Comparison of ENCODE assay signal across 9 mouse cellular contexts in the genomic region with DNA sequence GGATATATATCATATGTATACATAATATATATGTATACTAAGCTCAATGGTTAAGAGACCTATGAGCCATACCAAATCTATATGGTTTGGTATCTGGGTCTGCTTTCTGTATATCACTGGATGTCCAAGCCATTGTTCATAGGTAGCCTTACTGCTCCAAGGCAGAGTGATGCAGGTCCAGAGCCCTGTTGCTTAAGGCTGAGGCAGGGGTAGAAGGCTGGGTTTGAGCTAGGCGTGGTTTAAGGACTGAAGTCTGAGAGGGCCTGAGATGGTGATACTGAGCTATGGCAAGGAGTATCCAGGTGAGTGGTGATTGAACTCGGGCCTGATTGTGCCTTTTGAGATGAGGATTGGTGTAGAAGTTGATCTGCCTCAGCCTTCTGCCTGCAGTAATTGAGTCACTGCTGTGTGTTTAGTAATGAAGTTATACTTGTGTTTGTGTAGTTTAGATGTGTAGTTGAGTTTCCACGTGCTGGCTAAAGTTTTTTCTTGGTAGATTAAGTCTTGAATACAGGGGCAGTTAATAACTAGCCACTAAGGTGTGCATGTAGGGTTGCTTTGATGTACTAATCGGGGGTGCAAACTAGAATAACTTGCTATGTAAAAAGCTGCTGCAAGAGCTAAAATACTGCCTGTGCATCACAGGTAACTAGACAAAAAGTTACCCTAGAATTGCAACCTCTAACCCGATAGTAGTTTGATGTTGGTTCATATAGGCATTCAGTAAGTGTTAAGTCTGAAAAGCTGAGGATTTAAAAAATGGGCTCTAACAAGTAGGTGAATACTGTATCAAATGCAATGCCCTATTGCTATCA. TPM values are rescaled to one million over a fixed set of nuclear protein-coding genes. Genes with fewer than 3 reads are reported as not detected.
DNase-seq lines count a peak whose midpoint lies in the region; ATAC-seq and TF ChIP-seq lines count a peak whose summit lies in the region.
"Had no signal": no experiment of that assay in that cellular context is flagged by ENCODE, and none has a peak within 500 bp of the region (broad histone marks: within the 10 kb centered on the region; RNA-seq: fewer than 3 reads in every experiment).

No protein-coding gene starts in this region.

- no peak for ATAC-seq in neural tube, embryonic 12.5 days (ENCODE audit: low FRiP score, low read depth)
- ATAC-seq in limb, embryonic 14.5 days (ENCODE audit: low FRiP score, low read depth): no peak

- peaks cover 37% of the 10 kb centered on the region for H3K4me1 ChIP-seq in neural tube, embryonic 12.5 days
- H3K4me1 ChIP-seq in limb, embryonic 14.5 days (ENCODE audit: control insufficient read depth, insufficient read depth, low read length): peaks cover 10% of the 10 kb centered on the region

- no peaks in the 10 kb centered on the region for H3K9me3 ChIP-seq in neural tube, embryonic 12.5 days
- no peaks in the 10 kb centered on the region for H3K9me3 ChIP-seq in limb, embryonic 14.5 days (ENCODE audit: control insufficient read depth, low read length)

- H3K27ac ChIP-seq in neural tube, embryonic 12.5 days: no peak overlapping the region
- H3K27ac ChIP-seq in limb, embryonic 14.5 days (replicated peaks; ENCODE audit: low read depth, low read length): 0 out of 2 replicates have a peak overlapping the region, but pooled peaks have one; percentile 30

- peak; percentile 20 for DNase-seq in embryo, embryonic 10 days (ENCODE audit: low spot score)
- no peak for DNase-seq in embryo, embryonic 11 days
- no peak for DNase-seq in neural tube, embryonic 10.5 days (ENCODE audit: extremely low spot score, low spot score)
- DNase-seq in limb, embryonic 14.5 days (ENCODE audit: low spot score): no peak
- no peak for DNase-seq in right cerebral cortex, postnatal 36 days (ENCODE audit: low spot score in 2 of 2)
- no peak for DNase-seq in spleen, adult 12 weeks (ENCODE audit: low spot score)
- DNase-seq in kidney, adult 11 months: no peak
- DNase-seq: B cell, adult 2 months had no signal

- peak overlapping the region; percentile 81 for H3K4me2 ChIP-seq in neural tube, embryonic 12.5 days (replicated peaks)
- H3K4me2 ChIP-seq in limb, embryonic 14.5 days (replicated peaks; ENCODE audit: low read depth, low read length, severe bottlenecking): peak overlapping the region; percentile 82; the same call in 1 of the 2 replicates

- 38% methylated on average over 5 of the region's 5 CpGs for WGBS in neural tube, embryonic 12.5 days
- 48% methylated on average over 5 of the region's 5 CpGs for WGBS in limb, embryonic 14.5 days

- H3K36me3 ChIP-seq in neural tube, embryonic 12.5 days: peaks cover 36% of the 10 kb centered on the region
- peaks cover 43% of the 10 kb centered on the region for H3K36me3 ChIP-seq in limb, embryonic 14.5 days (ENCODE audit: control insufficient read depth, insufficient read depth, low read length)

- no peaks in the 10 kb centered on the region for H3K27me3 ChIP-seq in neural tube, embryonic 12.5 days (replicated peaks)
- no peaks in the 10 kb centered on the region for H3K27me3 ChIP-seq in limb, embryonic 14.5 days (ENCODE audit: control insufficient read depth, insufficient read depth, low read length)

- no peak for TF ChIP-seq POLR2A in limb, embryonic 14.5 days (IDR thresholded peaks at IDR 0.05; ENCODE audit: borderline replicate concordance, extremely low read depth, insufficient read depth, insufficient read length)

- H3K9ac ChIP-seq in neural tube, embryonic 12.5 days: no peak overlapping the region
- H3K9ac ChIP-seq in limb, embryonic 14.5 days (ENCODE audit: low read depth, low read length, severe bottlenecking): no peak overlapping the region

- H3K4me3 ChIP-seq in neural tube, embryonic 12.5 days: no peak overlapping the region
- peak overlapping the region; percentile 96 for H3K4me3 ChIP-seq in limb, embryonic 14.5 days (replicated peaks; ENCODE audit: low read length)

RNA-seq across cellular contexts. Expression of gene Gcn1l1, which starts 1.1 kb away (rescaled TPM):
- 47.1 and 51.9 TPM in 2 replicates for polyA plus RNA-seq in neural tube, embryonic 12.5 days (2016; fragmentation: Nextera tagmentation; extraction: Ambion mirVana)
- 47.0 and 59.2 TPM in 2 replicates for polyA plus RNA-seq in limb, embryonic 14.5 days (2012; rRNA removed)
- polyA plus RNA-seq in limb, embryonic 14.5 days (2014; fragmentation: Nextera tagmentation; extraction: Ambion mirVana): 42.8 and 49.7 TPM in 2 replicates

RNA-seq across cellular contexts. Expression of gene Rplp0, which starts 4.7 kb away (rescaled TPM):
- polyA plus RNA-seq in neural tube, embryonic 12.5 days (2016; fragmentation: Nextera tagmentation; extraction: Ambion mirVana): 843 and 890 TPM in 2 replicates
- 3,411 and 4,152 TPM in 2 replicates for polyA plus RNA-seq in limb, embryonic 14.5 days (2012; rRNA removed)
- 2,030 and 2,068 TPM in 2 replicates for polyA plus RNA-seq in limb, embryonic 14.5 days (2014; fragmentation: Nextera tagmentation; extraction: Ambion mirVana)

RNA-seq across cellular contexts. Expression of gene Pxn, which starts 57.5 kb away (rescaled TPM):
- polyA plus RNA-seq in neural tube, embryonic 12.5 days (2016; fragmentation: Nextera tagmentation; extraction: Ambion mirVana): 29.4 and 33.5 TPM in 2 replicates
- polyA plus RNA-seq in limb, embryonic 14.5 days (2012; rRNA removed): 119 and 145 TPM in 2 replicates
- 25.0 and 26.3 TPM in 2 replicates for polyA plus RNA-seq in limb, embryonic 14.5 days (2014; fragmentation: Nextera tagmentation; extraction: Ambion mirVana)
